Mouse (Mus musculus) bone marrow macrophage, adult 2 months (primary cell): ENCODE measurements around the gene Gm20388.

Experiments
- CTCF ChIP-seq: IDR thresholded peaks from 2 replicates; pipeline ENCODE4 v1.5.1; 2012; ENCODE audit warnings: low read depth, mild to moderate bottlenecking, low read length, moderate library complexity
- POLR2A ChIP-seq: IDR thresholded peaks from 2 replicates; pipeline ENCODE4 v1.6.1; 2012; ENCODE audit warnings: mild to moderate bottlenecking, low read depth, low read length, borderline replicate concordance

- no peak for TF ChIP-seq POLR2A
- TF ChIP-seq CTCF, result no peak
Measured at GRCm38 (mm10) chr8:120426622-120427385, 516.2 kb downstream of the Gm20388 start.
